Mouse (Mus musculus): ENCODE results near the gene Hsdl1.

The Hsdl1 gene

GRCm38 (mm10) chr8:119579096-119579495, 4.1 kb upstream of the Hsdl1 start:
- no peak for DNase-seq (ENCODE audit: low spot score)

GRCm38 (mm10) chr8:119575366-119575726, 363 bp upstream of the Hsdl1 start:
- no peak for DNase-seq (ENCODE audit: low spot score)

- no peak for DNase-seq (ENCODE audit: low spot score)
Observed at GRCm38 (mm10) chr8:119572411-119572810, 2.6 kb downstream of the Hsdl1 start.

GRCm38 (mm10) chr8:119571135-119571534, 3.8 kb downstream of the Hsdl1 start:
- DNase-seq (ENCODE audit: low spot score): no peak

- no peak for DNase-seq (ENCODE audit: low spot score)
Observed at GRCm38 (mm10) chr8:119569881-119570280, 5.1 kb downstream of the Hsdl1 start.

- DNase-seq (ENCODE audit: low spot score): no peak
Observed at GRCm38 (mm10) chr8:119568951-119569350, 6.0 kb downstream of the Hsdl1 start.

- DNase-seq (ENCODE audit: low spot score): no peak
Observed at GRCm38 (mm10) chr8:119568251-119568650, 6.7 kb downstream of the Hsdl1 start.

GRCm38 (mm10) chr8:119566367-119566766, 8.6 kb downstream of the Hsdl1 start:
- no peak for DNase-seq (ENCODE audit: low spot score)

- no peak for DNase-seq (ENCODE audit: low spot score)
Observed at GRCm38 (mm10) chr8:119563849-119564251, 11.1 kb downstream of the Hsdl1 start.

- no peak for DNase-seq (ENCODE audit: low spot score)
Observed at GRCm38 (mm10) chr8:119559402-119559720, 15.6 kb downstream of the Hsdl1 start.

GRCm38 (mm10) chr8:119558603-119559401, 16.2 kb downstream of the Hsdl1 start, which contains the start of gene Mbtps1:
Gene Mbtps1 (minus strand): TSS chr8:119558735.
- DNase-seq (ENCODE audit: low spot score): peak; percentile 100

- DNase-seq (ENCODE audit: low spot score): peak; percentile 94
Observed at GRCm38 (mm10) chr8:119557821-119558602, 17.0 kb downstream of the Hsdl1 start.

- peak; percentile 40 for DNase-seq (ENCODE audit: low spot score)
Observed at GRCm38 (mm10) chr8:119557132-119557531, 17.9 kb downstream of the Hsdl1 start.

GRCm38 (mm10) chr8:119555861-119556260, 19.1 kb downstream of the Hsdl1 start:
- DNase-seq (ENCODE audit: low spot score): peak; percentile 74

GRCm38 (mm10) chr8:119552967-119553366, 22.0 kb downstream of the Hsdl1 start:
- no peak for DNase-seq (ENCODE audit: low spot score)

- no peak for DNase-seq (ENCODE audit: low spot score)
Observed at GRCm38 (mm10) chr8:119548560-119549113, 26.3 kb downstream of the Hsdl1 start.

- no peak for DNase-seq (ENCODE audit: low spot score)
Observed at GRCm38 (mm10) chr8:119547019-119547691, 27.8 kb downstream of the Hsdl1 start.

- DNase-seq (ENCODE audit: low spot score): no peak
Observed at GRCm38 (mm10) chr8:119545791-119546190, 29.2 kb downstream of the Hsdl1 start.

- DNase-seq (ENCODE audit: low spot score): no peak
Observed at GRCm38 (mm10) chr8:119545180-119545579, 29.8 kb downstream of the Hsdl1 start.

GRCm38 (mm10) chr8:119544606-119545005, 30.4 kb downstream of the Hsdl1 start:
- no peak for DNase-seq (ENCODE audit: low spot score)

- DNase-seq (ENCODE audit: low spot score): no peak
Observed at GRCm38 (mm10) chr8:119531973-119532372, 43.0 kb downstream of the Hsdl1 start.

- DNase-seq (ENCODE audit: low spot score): no peak
Observed at GRCm38 (mm10) chr8:119531397-119531796, 43.6 kb downstream of the Hsdl1 start.
